Mouse (Mus musculus) adrenal gland, postnatal 14 days (tissue): ENCODE measurements around the gene Gabbr2. TPM values are rescaled to one million over a fixed set of nuclear protein-coding genes. Genes with fewer than 3 reads are reported as not detected.

Experiments used
- DNase-seq: peaks from one replicate; pipeline ENCODE4 v3.0.0; 2021; ENCODE audit warnings: mixed read lengths
- total RNA-seq: library from RNA; stranded (reverse); gene quantifications from 2 replicates; pipeline ENCODE4 v1.2.3, GENCODE M21; 2021

Gene Gabbr2
- total RNA-seq, 1 experiment from 2014 or later: 0.74 TPM

GRCm38 (mm10) chr4:46915934-46916333, 75.7 kb downstream of the Gabbr2 start:
- no peak for DNase-seq

- no peak for DNase-seq
These were observed 76.2 kb downstream of the Gabbr2 start for GRCm38 (mm10) chr4:46915476-46915875.

GRCm38 (mm10) chr4:46914606-46915005, 77.1 kb downstream of the Gabbr2 start:
- DNase-seq: no peak

GRCm38 (mm10) chr4:46906036-46906691, 85.5 kb downstream of the Gabbr2 start:
- no peak for DNase-seq

GRCm38 (mm10) chr4:46905152-46905551, 86.5 kb downstream of the Gabbr2 start:
- no peak for DNase-seq

- DNase-seq: no peak
These were observed 87.5 kb downstream of the Gabbr2 start for GRCm38 (mm10) chr4:46904129-46904528.

- no peak for DNase-seq
These were observed 93.1 kb downstream of the Gabbr2 start for GRCm38 (mm10) chr4:46898546-46898945.

- no peak for DNase-seq
These were observed 93.9 kb downstream of the Gabbr2 start for GRCm38 (mm10) chr4:46897634-46898399.

- no peak for DNase-seq
These were observed 97.5 kb downstream of the Gabbr2 start for GRCm38 (mm10) chr4:46894144-46894543.

- DNase-seq: no peak
These were observed 102.5 kb downstream of the Gabbr2 start for GRCm38 (mm10) chr4:46889175-46889574.

- no peak for DNase-seq
These were observed 105.9 kb downstream of the Gabbr2 start for GRCm38 (mm10) chr4:46885627-46886383.

- no peak for DNase-seq
These were observed 107.5 kb downstream of the Gabbr2 start for GRCm38 (mm10) chr4:46884132-46884531.

- no peak for DNase-seq
These were observed 108.1 kb downstream of the Gabbr2 start for GRCm38 (mm10) chr4:46883546-46883945.

GRCm38 (mm10) chr4:46883047-46883446, 108.6 kb downstream of the Gabbr2 start:
- DNase-seq: no peak

GRCm38 (mm10) chr4:46881271-46881670, 110.4 kb downstream of the Gabbr2 start:
- DNase-seq: no peak

- no peak for DNase-seq
These were observed 111.7 kb downstream of the Gabbr2 start for GRCm38 (mm10) chr4:46879943-46880342.

GRCm38 (mm10) chr4:46872750-46873149, 118.9 kb downstream of the Gabbr2 start:
- DNase-seq: no peak

- peak; percentile 54 for DNase-seq
These were observed 121.5 kb downstream of the Gabbr2 start for GRCm38 (mm10) chr4:46870157-46870556.

- peak; percentile 30 for DNase-seq
These were observed 122.3 kb downstream of the Gabbr2 start for GRCm38 (mm10) chr4:46869380-46869779.

GRCm38 (mm10) chr4:46868921-46869320, 122.8 kb downstream of the Gabbr2 start:
- no peak for DNase-seq

- DNase-seq: peak; percentile 56
These were observed 123.5 kb downstream of the Gabbr2 start for GRCm38 (mm10) chr4:46868181-46868580.

- DNase-seq: no peak
These were observed 123.9 kb downstream of the Gabbr2 start for GRCm38 (mm10) chr4:46867779-46868178.

- DNase-seq: no peak
These were observed 125.6 kb downstream of the Gabbr2 start for GRCm38 (mm10) chr4:46866070-46866469.
